Mouse (Mus musculus): ENCODE measurements around the gene Arhgef2. TPM values are rescaled to one million over a fixed set of nuclear protein-coding genes. Genes with fewer than 3 reads are reported as not detected.
"Not testable (repeated sequence)": the region's sequence is repeated elsewhere in the genome, so short reads cannot be mapped to it uniquely, and the experiment has no call there.

Gene Arhgef2
- polyA plus RNA-seq (2015; fragmentation: Nextera tagmentation; extraction: Ambion mirVana): 77.1 and 78.7 TPM in 2 replicates

DNA sequence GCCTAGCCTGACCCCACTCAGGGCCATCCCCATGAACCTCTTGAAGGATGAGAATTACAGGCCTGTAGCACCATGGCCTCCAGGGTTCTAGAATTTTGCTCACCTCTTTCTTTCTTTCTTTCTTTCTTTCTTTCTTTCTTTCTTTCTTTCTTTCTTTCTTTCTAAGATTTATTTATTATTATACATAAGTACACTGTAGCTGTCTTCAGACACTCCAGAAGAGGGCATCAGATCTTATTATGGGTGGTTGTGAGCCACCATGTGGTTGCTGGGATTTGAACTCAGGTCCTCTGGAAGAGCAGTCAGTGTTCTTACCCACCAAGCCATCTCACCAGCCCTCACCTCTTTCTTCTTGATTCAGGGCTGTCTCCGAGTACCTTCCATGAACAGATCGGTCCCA, at the start of gene Arhgef2:
Gene Arhgef2 (plus strand): TSS at position 301 of the 400 bp plus-strand sequence.
- H3K27ac ChIP-seq; H3K9me3 ChIP-seq; H3K4me3 ChIP-seq (replicated peaks); H3K4me1 ChIP-seq; ATAC-seq (ENCODE audit: insufficient read depth, low FRiP score, low read depth); H3K9ac ChIP-seq; H3K4me2 ChIP-seq; H3K27me3 ChIP-seq (replicated peaks); H3K36me3 ChIP-seq: not testable (repeated sequence)
- WGBS: 95% methylated on average over 2 of the region's 2 CpGs

DNA sequence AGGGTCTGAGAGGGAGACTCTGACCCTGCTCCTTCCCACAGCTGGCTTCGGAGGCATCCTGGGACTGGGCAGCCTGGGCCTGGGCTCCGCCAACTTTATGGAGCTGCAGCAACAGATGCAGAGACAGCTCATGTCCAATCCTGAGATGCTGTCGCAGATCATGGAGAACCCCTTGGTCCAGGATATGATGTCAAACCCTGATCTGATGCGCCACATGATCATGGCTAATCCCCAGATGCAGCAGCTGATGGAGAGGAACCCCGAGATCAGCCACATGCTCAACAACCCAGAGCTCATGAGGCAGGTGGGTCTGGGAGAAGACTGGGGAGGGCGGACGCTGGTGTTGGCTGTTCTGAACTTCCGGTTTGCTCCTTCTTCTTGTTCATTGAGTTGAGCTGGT, 49.1 kb upstream of the Arhgef2 start:
- WGBS: 95% methylated on average over 8 of the region's 8 CpGs
- ATAC-seq (ENCODE audit: insufficient read depth, low FRiP score, low read depth): no peak

DNA sequence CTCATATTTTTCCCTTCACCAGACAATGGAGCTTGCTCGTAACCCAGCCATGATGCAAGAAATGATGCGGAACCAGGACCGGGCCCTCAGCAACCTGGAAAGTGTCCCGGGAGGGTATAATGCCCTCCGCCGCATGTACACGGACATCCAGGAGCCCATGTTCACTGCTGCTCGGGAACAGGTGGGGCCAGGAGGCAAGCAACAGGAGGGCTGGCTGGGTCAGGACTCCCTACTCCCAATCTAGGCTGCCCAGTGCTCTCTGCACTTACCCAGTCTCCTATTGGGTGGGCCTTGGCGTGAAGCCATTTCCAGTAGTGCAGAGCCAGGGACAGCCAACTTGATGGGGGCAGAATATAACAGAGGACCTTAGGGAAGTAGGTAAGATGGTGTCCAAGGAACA, 46.2 kb upstream of the Arhgef2 start:
- WGBS: 94% methylated on average over 9 of the region's 9 CpGs
- Histone ChIP-seq H3K4me1 (peaks cover 10% of the 10 kb centered on the region), H3K9me3 (no peaks in the 10 kb centered on the region), H3K27me3 (replicated peaks) (no peaks in the 10 kb centered on the region), H3K4me3 (replicated peaks) (no peak overlapping the region), H3K9ac (no peak overlapping the region), H3K4me2 (no peak overlapping the region), H3K36me3 (peaks cover 59% of the 10 kb centered on the region), H3K27ac (no peak overlapping the region)
- no peak for ATAC-seq (ENCODE audit: insufficient read depth, low FRiP score, low read depth)

More for the DNA sequence above, 49.1 kb upstream of the Arhgef2 start:
- peaks cover 42% of the 10 kb centered on the region for H3K36me3 ChIP-seq
- H3K4me1 ChIP-seq: peaks cover 16% of the 10 kb centered on the region
- no peak overlapping the region for H3K4me2 ChIP-seq
- no peaks in the 10 kb centered on the region for H3K9me3 ChIP-seq
- H3K9ac ChIP-seq: no peak overlapping the region
- H3K27me3 ChIP-seq (replicated peaks): no peaks in the 10 kb centered on the region
- H3K27ac ChIP-seq: no peak overlapping the region
- no peak overlapping the region for H3K4me3 ChIP-seq (replicated peaks)

DNA sequence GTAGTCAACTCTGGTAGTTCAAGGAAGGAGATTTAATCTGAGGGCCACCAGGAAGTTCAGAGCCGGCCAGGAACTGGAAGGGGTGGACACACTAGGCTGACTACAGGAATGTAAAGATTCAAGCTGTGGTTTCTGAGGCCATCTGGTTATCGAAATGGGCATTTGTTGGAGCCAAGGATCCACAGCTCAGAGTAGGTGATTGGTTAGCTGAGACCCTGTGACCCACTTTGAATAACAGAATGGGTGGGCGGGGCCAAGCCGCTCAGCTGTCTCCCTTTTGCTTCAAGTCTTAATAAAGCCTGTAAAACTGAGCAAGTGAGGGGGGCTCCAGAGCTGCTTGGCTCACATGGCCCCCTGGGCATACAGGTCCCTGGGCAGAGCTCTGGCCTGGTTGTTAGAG, 43.8 kb upstream of the Arhgef2 start:
- H3K36me3 ChIP-seq: peaks cover 69% of the 10 kb centered on the region
- H3K27ac ChIP-seq: no peak overlapping the region
- H3K4me3 ChIP-seq (replicated peaks): no peak overlapping the region
- no peak overlapping the region for H3K9ac ChIP-seq
- no peak overlapping the region for H3K4me2 ChIP-seq
- no peaks in the 10 kb centered on the region for H3K4me1 ChIP-seq
- H3K27me3 ChIP-seq (replicated peaks): no peaks in the 10 kb centered on the region
- no peaks in the 10 kb centered on the region for H3K9me3 ChIP-seq
- WGBS: 69% methylated on average over 4 of the region's 4 CpGs
- ATAC-seq (ENCODE audit: insufficient read depth, low FRiP score, low read depth): no peak

DNA sequence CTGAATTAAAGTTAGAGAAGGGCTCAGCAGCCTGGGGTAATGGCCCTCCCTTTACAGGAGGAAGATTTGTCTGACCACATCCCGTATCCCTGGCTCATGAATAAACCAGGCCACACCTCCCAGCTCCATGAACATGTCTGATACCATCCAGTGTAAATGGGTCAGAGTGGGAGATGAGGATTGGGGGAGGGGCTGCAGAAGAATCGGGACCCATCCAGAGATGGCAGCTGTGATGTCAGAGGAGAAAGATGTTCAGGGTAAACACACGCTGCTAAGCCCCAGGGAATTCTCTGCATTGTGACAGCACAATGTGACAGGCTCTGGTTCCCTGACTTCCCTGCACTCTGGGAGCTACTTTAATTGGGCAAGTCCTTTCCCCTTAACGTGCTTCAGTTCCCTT, 42.3 kb upstream of the Arhgef2 start:
- Histone ChIP-seq H3K4me2 (no peak overlapping the region), H3K9ac (no peak overlapping the region), H3K36me3 (peaks cover 73% of the 10 kb centered on the region), H3K4me1 (no peaks in the 10 kb centered on the region; the same call in 1 of the 2 replicates), H3K27ac (no peak overlapping the region), H3K4me3 (replicated peaks) (no peak overlapping the region), H3K9me3 (no peaks in the 10 kb centered on the region), H3K27me3 (replicated peaks) (no peaks in the 10 kb centered on the region)
- 0 out of 2 replicates have a peak, but pooled peaks have one; percentile 12 for ATAC-seq (ENCODE audit: insufficient read depth, low FRiP score, low read depth)
- 70% methylated on average over 4 of the region's 4 CpGs for WGBS

DNA sequence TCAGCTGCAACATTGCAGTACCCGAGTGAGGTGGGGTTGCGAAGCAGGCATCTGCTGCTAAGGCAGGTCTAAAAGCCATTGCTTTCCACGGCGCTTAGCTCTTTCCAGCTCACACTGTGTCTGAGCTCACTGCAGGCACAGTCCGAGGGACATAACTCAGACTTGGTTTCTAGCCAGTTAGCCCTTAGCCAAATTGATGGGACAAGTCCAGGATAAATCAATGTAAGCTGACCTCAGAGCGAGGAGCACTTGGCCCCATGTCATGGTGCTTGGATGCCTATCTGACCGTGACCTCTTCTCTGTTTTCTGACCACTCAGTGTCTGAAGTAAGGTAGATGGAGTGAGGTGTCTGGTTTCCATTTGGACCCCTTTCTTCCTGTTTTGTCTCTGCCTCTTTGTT, 41.8 kb upstream of the Arhgef2 start:
- Histone ChIP-seq H3K27ac (no peak overlapping the region), H3K4me2 (no peak overlapping the region), H3K36me3 (peaks cover 77% of the 10 kb centered on the region), H3K4me3 (replicated peaks) (no peak overlapping the region), H3K9me3 (no peaks in the 10 kb centered on the region), H3K4me1 (no peaks in the 10 kb centered on the region; the same call in 1 of the 2 replicates), H3K9ac (no peak overlapping the region), H3K27me3 (replicated peaks) (no peaks in the 10 kb centered on the region)
- no peak for ATAC-seq (ENCODE audit: insufficient read depth, low FRiP score, low read depth)
- WGBS: 82% methylated on average over 7 of the region's 7 CpGs

DNA sequence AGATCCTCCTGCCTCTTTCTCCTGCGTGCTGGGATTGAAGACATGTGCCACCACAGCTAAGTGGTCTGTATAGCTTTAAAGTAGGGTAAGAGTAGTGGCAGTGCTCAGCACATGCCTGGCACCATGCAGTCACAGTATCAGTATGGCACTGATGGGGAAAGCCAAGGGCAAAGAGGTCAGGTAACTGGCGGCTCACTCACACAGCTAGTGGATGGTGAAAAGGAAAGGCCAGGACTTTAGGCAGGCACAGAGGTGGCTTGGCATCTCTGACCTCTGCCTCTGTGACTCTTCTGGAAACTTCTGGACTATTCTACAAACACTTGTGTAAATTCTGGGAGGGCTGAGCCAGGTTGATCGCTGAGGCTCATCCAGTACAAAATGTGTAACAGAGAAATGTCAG, 39.6 kb upstream of the Arhgef2 start:
- H3K9me3 ChIP-seq: no peaks in the 10 kb centered on the region
- no peak for ATAC-seq (ENCODE audit: insufficient read depth, low FRiP score, low read depth)
- H3K9ac ChIP-seq: no peak overlapping the region
- no peak overlapping the region for H3K4me2 ChIP-seq
- no peaks in the 10 kb centered on the region; the same call in 1 of the 2 replicates for H3K4me1 ChIP-seq
- no peak overlapping the region for H3K4me3 ChIP-seq (replicated peaks)
- H3K36me3 ChIP-seq: peaks cover 62% of the 10 kb centered on the region
- no peaks in the 10 kb centered on the region for H3K27me3 ChIP-seq (replicated peaks)
- 86% methylated on average over 3 of the region's 3 CpGs for WGBS
- H3K27ac ChIP-seq: no peak overlapping the region

DNA sequence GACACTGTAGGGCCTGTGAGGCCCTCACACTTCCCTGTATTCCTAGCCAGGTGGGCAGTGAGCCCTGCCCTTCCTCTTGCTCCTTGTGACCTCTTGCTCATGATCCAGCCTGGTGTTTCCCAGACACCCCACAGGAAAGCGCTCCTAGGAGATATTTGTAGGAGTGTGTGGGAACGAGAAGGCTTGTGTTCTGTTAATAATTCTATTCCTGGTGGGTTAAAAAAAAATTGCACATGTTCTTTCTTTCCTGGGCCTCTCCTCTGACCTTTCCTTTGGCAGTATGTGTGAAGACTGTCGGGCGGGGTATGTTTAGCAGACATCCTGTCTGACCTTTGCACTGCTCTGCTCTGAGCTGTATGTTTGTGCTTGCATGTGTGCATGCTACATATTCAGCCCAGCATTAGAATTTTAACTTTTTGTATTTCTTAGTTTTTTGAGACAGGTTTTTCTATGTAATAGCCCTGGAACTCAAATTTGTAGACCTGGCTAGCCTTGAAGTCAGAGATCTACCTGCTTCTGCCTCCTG, 39.2 kb upstream of the Arhgef2 start:
- H3K9ac ChIP-seq: no peak overlapping the region
- peaks cover 62% of the 10 kb centered on the region for H3K36me3 ChIP-seq
- H3K4me2 ChIP-seq: no peak overlapping the region
- H3K9me3 ChIP-seq: no peaks in the 10 kb centered on the region
- H3K4me1 ChIP-seq: no peaks in the 10 kb centered on the region; the same call in 1 of the 2 replicates
- ATAC-seq (ENCODE audit: insufficient read depth, low FRiP score, low read depth): no peak
- no peaks in the 10 kb centered on the region for H3K27me3 ChIP-seq (replicated peaks)
- WGBS: 74% methylated on average over 4 of the region's 4 CpGs
- no peak overlapping the region for H3K27ac ChIP-seq
- H3K4me3 ChIP-seq (replicated peaks): no peak overlapping the region

DNA sequence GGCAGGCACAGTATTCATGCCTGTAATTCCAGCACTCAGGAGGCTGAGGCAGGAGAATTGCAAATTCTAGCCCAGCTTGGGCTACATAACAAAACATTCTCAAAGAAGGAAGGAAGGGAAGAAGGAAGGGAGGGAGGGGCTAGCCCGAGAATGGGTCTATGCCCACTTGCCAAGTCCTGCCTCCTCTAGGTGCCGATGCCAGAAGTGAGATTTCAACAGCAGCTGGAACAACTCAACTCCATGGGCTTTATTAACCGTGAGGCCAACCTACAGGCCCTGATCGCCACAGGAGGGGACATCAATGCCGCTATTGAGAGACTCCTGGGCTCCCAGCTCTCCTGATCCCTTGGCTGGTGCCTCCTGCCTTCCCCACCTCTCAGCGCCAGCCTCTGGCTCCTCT, 37.9 kb upstream of the Arhgef2 start:
- Histone ChIP-seq H3K36me3 (peaks cover 60% of the 10 kb centered on the region), H3K4me1 (no peaks in the 10 kb centered on the region; the same call in 1 of the 2 replicates), H3K9ac (no peak overlapping the region), H3K4me2 (no peak overlapping the region), H3K4me3 (replicated peaks) (no peak overlapping the region), H3K9me3 (no peaks in the 10 kb centered on the region), H3K27ac (no peak overlapping the region), H3K27me3 (replicated peaks) (no peaks in the 10 kb centered on the region)
- 84% methylated on average over 6 of the region's 6 CpGs for WGBS
- no peak for ATAC-seq (ENCODE audit: insufficient read depth, low FRiP score, low read depth)

DNA sequence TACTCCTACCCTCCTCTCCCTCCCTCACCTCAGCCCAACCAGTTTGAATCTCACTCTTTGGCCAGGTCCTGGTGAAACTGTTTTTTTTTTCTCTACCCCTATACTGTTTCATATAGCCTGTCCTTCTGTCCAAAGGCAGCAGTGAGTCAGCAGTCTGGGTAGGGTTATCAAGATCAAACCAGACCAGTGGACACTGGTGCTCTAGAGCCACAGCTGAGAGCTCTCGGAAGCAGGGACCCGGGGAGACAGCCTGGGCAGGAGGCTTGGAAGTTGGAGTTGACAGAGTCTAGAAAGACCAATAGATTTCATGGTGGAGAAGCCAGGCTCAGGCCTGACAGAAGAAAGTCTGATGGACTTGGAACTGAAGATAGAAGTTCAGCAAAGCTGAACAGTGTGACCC, 37.2 kb upstream of the Arhgef2 start:
- Histone ChIP-seq H3K4me3 (replicated peaks) (no peak overlapping the region), H3K27me3 (replicated peaks) (no peaks in the 10 kb centered on the region), H3K4me2 (no peak overlapping the region), H3K4me1 (no peaks in the 10 kb centered on the region; the same call in 1 of the 2 replicates), H3K36me3 (peaks cover 54% of the 10 kb centered on the region), H3K27ac (no peak overlapping the region), H3K9me3 (no peaks in the 10 kb centered on the region), H3K9ac (no peak overlapping the region)
- WGBS: 94% methylated on average over 2 of the region's 2 CpGs
- no peak for ATAC-seq (ENCODE audit: insufficient read depth, low FRiP score, low read depth)

DNA sequence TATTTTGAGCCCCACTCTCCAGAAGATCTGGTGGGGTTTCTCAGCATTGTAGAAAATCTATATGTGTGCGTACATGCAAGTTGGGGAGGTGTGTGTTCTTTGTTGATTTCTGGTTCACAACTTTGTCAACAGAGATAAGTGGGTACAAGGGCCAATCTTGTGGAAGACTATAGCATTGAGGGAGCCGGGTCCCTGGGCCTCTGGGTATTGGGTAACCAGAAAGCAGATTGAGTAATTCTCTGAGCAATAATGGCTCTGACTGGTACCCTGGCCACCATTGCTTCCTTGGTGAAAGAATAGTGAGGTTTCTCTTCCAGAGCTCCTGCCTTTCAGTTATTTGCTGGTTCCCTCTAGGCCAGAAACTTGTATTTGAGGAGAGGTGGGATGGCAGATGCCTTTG, 36.7 kb upstream of the Arhgef2 start:
- H3K36me3 ChIP-seq: peaks cover 49% of the 10 kb centered on the region
- 97% methylated on average over 2 of the region's 2 CpGs for WGBS

DNA sequence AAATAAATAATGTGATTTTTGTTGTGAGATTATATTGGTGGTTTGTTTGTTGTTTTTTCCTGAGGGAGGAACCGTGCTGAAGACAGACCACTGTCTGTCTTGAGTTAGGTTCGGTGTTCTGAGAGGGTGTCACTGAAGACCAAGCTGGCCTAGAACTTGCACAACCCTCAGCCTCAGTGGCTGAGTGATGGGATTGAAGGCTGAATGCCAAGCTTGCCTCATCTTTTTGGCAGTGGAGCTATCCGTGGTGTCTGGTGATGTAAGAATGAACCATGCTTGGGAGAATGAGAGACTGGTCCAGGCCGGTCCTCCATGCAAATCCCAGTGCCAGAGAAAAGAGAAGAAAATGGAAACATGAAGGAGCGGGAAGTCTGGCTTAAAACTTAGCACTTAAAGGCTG, 36.1 kb upstream of the Arhgef2 start:
- peaks cover 43% of the 10 kb centered on the region for H3K36me3 ChIP-seq

More for the DNA sequence above, 36.7 kb upstream of the Arhgef2 start:
- no peak overlapping the region for H3K9ac ChIP-seq
- H3K27me3 ChIP-seq (replicated peaks): no peaks in the 10 kb centered on the region
- no peak overlapping the region for H3K4me2 ChIP-seq
- H3K4me1 ChIP-seq: no peaks in the 10 kb centered on the region; the same call in 1 of the 2 replicates
- no peaks in the 10 kb centered on the region for H3K9me3 ChIP-seq
- no peak overlapping the region for H3K4me3 ChIP-seq (replicated peaks)
- no peak overlapping the region for H3K27ac ChIP-seq
- ATAC-seq (ENCODE audit: insufficient read depth, low FRiP score, low read depth): no peak

DNA sequence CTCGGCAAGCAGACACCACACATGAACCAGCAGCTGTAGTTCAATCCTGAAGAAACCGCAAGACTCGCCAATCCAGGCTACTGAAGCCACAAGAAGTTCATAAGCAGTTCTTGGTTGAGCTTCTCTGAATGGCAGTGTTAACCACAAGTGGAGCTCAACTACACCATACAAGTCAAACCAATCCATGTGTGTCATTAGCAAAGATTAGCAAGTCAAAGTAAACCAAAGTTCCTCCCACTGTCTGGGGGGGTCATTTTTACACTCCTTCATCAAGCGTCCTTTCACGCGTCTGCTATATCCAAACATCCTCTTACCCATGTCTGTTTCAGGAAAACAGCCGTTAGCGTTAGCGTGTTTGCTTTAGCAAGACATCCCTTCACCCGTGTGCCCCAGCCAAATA, 35.4 kb upstream of the Arhgef2 start:
- H3K36me3 ChIP-seq: peaks cover 37% of the 10 kb centered on the region
- ATAC-seq (ENCODE audit: insufficient read depth, low FRiP score, low read depth): no peak
- H3K9ac ChIP-seq: no peak overlapping the region
- H3K27me3 ChIP-seq (replicated peaks): no peaks in the 10 kb centered on the region
- H3K27ac ChIP-seq: no peak overlapping the region
- H3K9me3 ChIP-seq: no peaks in the 10 kb centered on the region
- H3K4me3 ChIP-seq (replicated peaks): no peak overlapping the region
- H3K4me1 ChIP-seq: no peaks in the 10 kb centered on the region; the same call in 1 of the 2 replicates
- 90% methylated on average over 10 of the region's 10 CpGs for WGBS
- no peak overlapping the region for H3K4me2 ChIP-seq

More for the DNA sequence above, 36.1 kb upstream of the Arhgef2 start:
- Histone ChIP-seq H3K4me1 (no peaks in the 10 kb centered on the region; the same call in 1 of the 2 replicates), H3K4me2 (no peak overlapping the region), H3K9ac (no peak overlapping the region), H3K4me3 (replicated peaks) (no peak overlapping the region), H3K27ac (no peak overlapping the region), H3K27me3 (replicated peaks) (no peaks in the 10 kb centered on the region), H3K9me3 (no peaks in the 10 kb centered on the region)
- no peak for ATAC-seq (ENCODE audit: insufficient read depth, low FRiP score, low read depth)
- 88% methylated on average over 5 of the region's 5 CpGs for WGBS
